Mouse (Mus musculus) kidney, postnatal 25 days (tissue): Measurements from ENCODE around the gene Gprin2.

ENCODE experiments used
- DNase-seq, 2 experiments: peaks; one replicate each; pipeline ENCODE4 v3.0.0; 2021; ENCODE audit warnings: mixed read lengths in 2 of 2

Gene Gprin2

GRCm38 (mm10) chr14:34201231-34202035, at the start of gene Gprin2:
TSS of gene Gprin2 (minus strand) at chr14:34201653.
- DNase-seq: peak; percentile 60 to 66

GRCm38 (mm10) chr14:34240676-34241075, 39.2 kb upstream of the Gprin2 start:
- DNase-seq: no peak

GRCm38 (mm10) chr14:34240263-34240662, 38.8 kb upstream of the Gprin2 start:
- no peak for DNase-seq

GRCm38 (mm10) chr14:34234630-34235380, 33.4 kb upstream of the Gprin2 start:
- DNase-seq: peak; percentile 81 to 88

GRCm38 (mm10) chr14:34233846-34234245, 32.4 kb upstream of the Gprin2 start:
- DNase-seq: no peak

GRCm38 (mm10) chr14:34232866-34233680, 31.6 kb upstream of the Gprin2 start:
- DNase-seq: no peak

GRCm38 (mm10) chr14:34232340-34232739, 30.9 kb upstream of the Gprin2 start:
- DNase-seq: no peak

- DNase-seq: no peak
These were observed 27.5 kb upstream of the Gprin2 start for GRCm38 (mm10) chr14:34228830-34229506.

GRCm38 (mm10) chr14:34227981-34228380, 26.5 kb upstream of the Gprin2 start:
- no peak for DNase-seq

- DNase-seq: no peak
These were observed 25.1 kb upstream of the Gprin2 start for GRCm38 (mm10) chr14:34226566-34226965.

GRCm38 (mm10) chr14:34225986-34226385, 24.5 kb upstream of the Gprin2 start:
- DNase-seq: no peak

- no peak for DNase-seq
These were observed 22.0 kb upstream of the Gprin2 start for GRCm38 (mm10) chr14:34223362-34223898.

GRCm38 (mm10) chr14:34221416-34222077, 20.1 kb upstream of the Gprin2 start:
- DNase-seq: no peak

GRCm38 (mm10) chr14:34220426-34220825, 19.0 kb upstream of the Gprin2 start:
- no peak for DNase-seq

- DNase-seq: no peak
These were observed 18.3 kb upstream of the Gprin2 start for GRCm38 (mm10) chr14:34219786-34220198.

- no peak for DNase-seq
These were observed 17.8 kb upstream of the Gprin2 start, which contains the start of gene Syt15 for GRCm38 (mm10) chr14:34219295-34219694. TSS of gene Syt15 (plus strand) at chr14:34219595.

- DNase-seq: peak; percentile 69
These were observed 14.1 kb upstream of the Gprin2 start for GRCm38 (mm10) chr14:34215451-34216127.

- no peak for DNase-seq
These were observed 8.5 kb upstream of the Gprin2 start for GRCm38 (mm10) chr14:34209942-34210341.

GRCm38 (mm10) chr14:34209080-34209479, 7.6 kb upstream of the Gprin2 start:
- no peak for DNase-seq

GRCm38 (mm10) chr14:34208651-34209050, 7.2 kb upstream of the Gprin2 start:
- peak in 1 of 2 experiments; percentile 74 for DNase-seq

GRCm38 (mm10) chr14:34207996-34208395, 6.5 kb upstream of the Gprin2 start:
- DNase-seq: no peak
